Mouse (Mus musculus) stomach, postnatal 0 days (tissue): ENCODE results near the gene Fgfr2. TPM values are rescaled to one million over a fixed set of nuclear protein-coding genes. Genes with fewer than 3 reads are reported as not detected.

ENCODE experiments used
- ATAC-seq: fragments of 200-750 bp; cut with Nextera tagmentation; 2 replicates; pipeline ENCODE4 v1.8.0; 2017; ENCODE audit not compliant: low FRiP score, low TSS enrichment
- DNase-seq: peaks from one replicate; pipeline ENCODE4 v3.0.0-alpha.2; 2016; ENCODE audit warnings: low spot score
- H3K27ac ChIP-seq: fragments of 300-500 bp; sonication (generic); replicated peaks from 2 replicates; pipeline ENCODE4 v1.5.1; 2014; ENCODE audit warnings: mild to moderate bottlenecking, control low read depth
- H3K27me3 ChIP-seq: fragments of 300-500 bp; sonication (generic); 2 replicates; pipeline ENCODE4 v1.6.1; 2014; ENCODE audit warnings: low read length; ENCODE audit not compliant: control insufficient read depth, insufficient read depth
- H3K36me3 ChIP-seq: fragments of 300-500 bp; sonication (generic); 2 replicates; pipeline ENCODE4 v1.6.1; 2014; ENCODE audit warnings: low read length, mixed read lengths; ENCODE audit not compliant: control insufficient read depth, insufficient read depth
- H3K4me1 ChIP-seq: fragments of 300-500 bp; sonication (generic); replicated peaks from 2 replicates; pipeline ENCODE4 v1.6.1; 2014; ENCODE audit warnings: antibody characterized with exemption; ENCODE audit not compliant: control insufficient read depth, insufficient read depth
- H3K4me2 ChIP-seq: fragments of 300-500 bp; sonication (generic); replicated peaks from 2 replicates; pipeline ENCODE4 v1.6.1; 2014; ENCODE audit warnings: low read depth, mild to moderate bottlenecking, control low read depth, moderate library complexity
- H3K4me3 ChIP-seq: fragments of 300-500 bp; sonication (generic); 2 replicates; pipeline ENCODE4 v1.5.1; 2014; ENCODE audit warnings: low read depth, low read length, control low read depth
- H3K9ac ChIP-seq: fragments of 300-500 bp; sonication (generic); 2 replicates; pipeline ENCODE4 v1.6.1; 2014; ENCODE audit warnings: mild to moderate bottlenecking, low read length, control low read depth, mixed read lengths
- H3K9me3 ChIP-seq: fragments of 300-500 bp; sonication (generic); 2 replicates; pipeline ENCODE4 v1.6.1; 2016; ENCODE audit warnings: low read length; ENCODE audit not compliant: control insufficient read depth
- CTCF ChIP-seq: IDR thresholded peaks from 2 replicates; pipeline ENCODE4 v1.5.1; 2016; ENCODE audit warnings: antibody characterized with exemption, low read depth, mild to moderate bottlenecking, moderate library complexity
- EP300 ChIP-seq: optimal IDR thresholded peaks from 2 replicates; pipeline ENCODE3; 2016; ENCODE audit warnings: antibody characterized with exemption
- WGBS: fragments of 180-500 bp; shearing (Covaris S2); extraction: QIAGEN DNeasy Blood & Tissue Kit; methylation state at CpG from one replicate; pipeline ENCODE4 v1.1.7; 2014; 5-methylcytosine and 5-hydroxymethylcytosine counted together
- polyA plus RNA-seq: library from polyadenylated mRNA; unstranded; fragments of >200 nt; fragmentation: Nextera tagmentation; extraction: Ambion mirVana; gene quantifications from 2 replicates; pipeline ENCODE4 v1.2.1, GENCODE M21; 2015

Fgfr2 gene
- polyA plus RNA-seq, 1 experiment from 2014 or later, result 60.8 TPM

- Histone ChIP-seq H3K4me1 (peaks cover 12% of the 10 kb centered on the region; the same call in 1 of the 2 replicates), H3K27ac (peak overlapping the region; percentile 93), H3K4me2 (peak overlapping the region; percentile 72), H3K36me3 (peaks cover 5% of the 10 kb centered on the region; the same call in 1 of the 2 replicates), H3K9me3 (no peaks in the 10 kb centered on the region), H3K27me3 (no peaks in the 10 kb centered on the region), H3K9ac (peak overlapping the region; percentile 91), H3K4me3 (peak overlapping the region; percentile 83)
- peak; percentile 55 for ATAC-seq
- DNase-seq, result peak; percentile 75
- TF ChIP-seq EP300 (no peak), CTCF (peak; percentile 65)
- WGBS, result under 1% methylated on average over 36 of the region's 41 CpGs
Observed at GRCm38 (mm10) chr7:130264616-130265318, 2858.4 kb downstream of the Fgfr2 start.

- peak overlapping the region; percentile 72 for H3K4me2 ChIP-seq
- no peaks in the 10 kb centered on the region for H3K27me3 ChIP-seq
- peaks cover 5% of the 10 kb centered on the region; the same call in 1 of the 2 replicates for H3K36me3 ChIP-seq
- peak overlapping the region; percentile 91 for H3K9ac ChIP-seq
- WGBS, result 6% methylated on average over 20 of the region's 20 CpGs
- peak; percentile 30 for DNase-seq
- no peaks in the 10 kb centered on the region for H3K9me3 ChIP-seq
- no peak for TF ChIP-seq CTCF
- no peak for TF ChIP-seq EP300
- H3K4me1 ChIP-seq, result peaks cover 12% of the 10 kb centered on the region
- ATAC-seq, result no peak
- peak overlapping the region; percentile 83 for H3K4me3 ChIP-seq
- H3K27ac ChIP-seq, result peak overlapping the region; percentile 93
Observed at GRCm38 (mm10) chr7:130263799-130264351, 2859.3 kb downstream of the Fgfr2 start.

- Histone ChIP-seq H3K27ac (peak overlapping the region; percentile 93), H3K9ac (peak overlapping the region; percentile 91), H3K4me2 (peak overlapping the region; percentile 72), H3K9me3 (no peaks in the 10 kb centered on the region), H3K27me3 (no peaks in the 10 kb centered on the region), H3K4me3 (peak overlapping the region; percentile 83), H3K36me3 (peaks cover 5% of the 10 kb centered on the region; the same call in 1 of the 2 replicates), H3K4me1 (peaks cover 16% of the 10 kb centered on the region)
- no peak for TF ChIP-seq EP300
- no peak for TF ChIP-seq CTCF
- 40% methylated on average over 4 of the region's 4 CpGs for WGBS
- ATAC-seq (no peak), DNase-seq (no peak)
Observed at GRCm38 (mm10) chr7:130263233-130263594, 2859.9 kb downstream of the Fgfr2 start.

DNA sequence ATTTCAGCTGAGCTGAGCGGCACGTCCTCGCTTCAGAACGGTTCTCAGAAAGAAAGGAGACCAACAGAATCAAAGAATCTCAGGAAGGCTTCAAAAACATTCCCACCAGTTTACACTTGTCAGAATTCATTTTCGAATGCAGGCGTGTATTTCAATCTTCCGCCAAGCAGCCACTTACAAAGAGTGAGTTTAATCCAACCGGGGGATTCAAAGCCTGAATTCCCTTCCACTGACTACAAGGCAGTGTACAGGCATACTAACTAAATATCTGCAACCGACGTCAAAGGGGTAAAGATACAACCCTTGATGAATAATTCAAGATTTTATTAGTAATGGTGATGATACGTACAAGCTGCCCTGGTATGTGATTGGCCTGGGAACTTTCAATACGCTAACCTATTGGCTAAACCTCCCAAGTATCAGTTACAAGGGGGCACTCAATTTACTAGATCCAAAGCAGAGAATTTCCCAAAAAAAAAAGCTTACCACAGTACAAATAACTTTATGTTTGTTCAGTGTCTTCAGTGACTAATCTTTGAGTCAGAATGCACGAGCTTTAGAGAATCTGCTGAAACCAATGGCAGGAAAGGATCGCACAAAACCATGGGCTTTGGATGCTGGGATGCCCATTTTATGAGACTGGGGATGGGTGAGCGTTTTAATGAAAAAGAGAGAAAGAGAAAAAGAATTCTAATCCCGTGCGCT is 2860.5 kb downstream of the Fgfr2 start:
- peak overlapping the region; percentile 83 for H3K4me3 ChIP-seq
- H3K4me1 ChIP-seq, result peaks cover 16% of the 10 kb centered on the region
- TF ChIP-seq CTCF (no peak), EP300 (no peak)
- no peaks in the 10 kb centered on the region for H3K27me3 ChIP-seq
- no peak for ATAC-seq
- peak overlapping the region; percentile 91 for H3K9ac ChIP-seq
- H3K4me2 ChIP-seq, result peak overlapping the region; percentile 72
- DNase-seq, result no peak
- H3K9me3 ChIP-seq, result no peaks in the 10 kb centered on the region
- peak overlapping the region; percentile 93 for H3K27ac ChIP-seq
- H3K36me3 ChIP-seq, result peaks cover 5% of the 10 kb centered on the region; the same call in 1 of the 2 replicates
- WGBS, result 33% methylated on average over 17 of the region's 17 CpGs

- ATAC-seq (no peak), DNase-seq (no peak)
- TF ChIP-seq EP300 (no peak), CTCF (peak; percentile 32)
- WGBS, result 42% methylated on average over 17 of the region's 17 CpGs
- H3K4me1 ChIP-seq, result peaks cover 16% of the 10 kb centered on the region
- H3K4me3 ChIP-seq, result peak overlapping the region; percentile 83
- H3K36me3 ChIP-seq, result peaks cover 5% of the 10 kb centered on the region; the same call in 1 of the 2 replicates
- no peaks in the 10 kb centered on the region for H3K27me3 ChIP-seq
- no peaks in the 10 kb centered on the region for H3K9me3 ChIP-seq
- H3K27ac ChIP-seq, result peak overlapping the region; percentile 93
- peak overlapping the region; percentile 72 for H3K4me2 ChIP-seq
- peak overlapping the region; percentile 91 for H3K9ac ChIP-seq
Observed at GRCm38 (mm10) chr7:130261684-130262527, 2861.2 kb downstream of the Fgfr2 start.
